Mouse (Mus musculus): ENCODE data around the gene Shq1.

Gene Shq1

DNA sequence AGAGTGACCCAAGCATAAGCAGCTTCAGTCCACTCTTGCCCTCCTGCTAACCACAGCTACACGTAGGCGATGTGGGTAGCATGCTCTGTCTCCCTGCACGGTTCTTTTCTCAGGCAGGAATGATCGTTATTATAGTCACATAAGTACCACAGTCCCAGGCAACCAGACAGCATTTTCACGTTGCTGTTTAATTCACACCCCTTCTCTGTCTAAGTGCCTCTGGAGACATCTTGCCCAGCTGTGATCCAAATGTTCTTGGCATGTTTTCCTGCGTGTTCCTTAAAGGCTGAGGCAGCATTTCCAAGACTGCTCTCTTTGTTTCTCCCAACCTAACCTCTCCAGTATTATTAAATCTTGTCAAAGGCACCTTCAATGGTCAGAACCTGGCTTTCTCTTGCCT, 67.3 kb downstream of the Shq1 start:
- DNase-seq (ENCODE audit: low spot score in 2 of 2) = no peak

DNA sequence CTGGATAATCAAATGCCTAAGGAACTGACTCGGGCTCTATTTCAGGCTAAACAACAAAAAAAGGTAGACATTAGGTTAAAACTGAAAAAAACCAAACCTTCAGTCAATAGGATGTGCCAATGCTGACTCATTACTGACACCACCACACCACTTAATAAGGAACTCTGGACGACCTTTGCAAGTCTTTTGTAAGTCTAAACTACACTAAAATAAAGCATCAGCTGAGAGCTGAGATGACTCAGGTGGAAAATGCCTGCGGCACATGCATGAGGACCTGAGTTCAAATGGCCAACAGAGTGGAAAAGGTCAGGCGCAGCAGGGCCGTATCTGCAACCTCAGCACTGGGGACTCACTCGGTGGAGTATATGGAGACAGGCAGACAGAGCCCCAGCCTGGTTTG, 69.3 kb downstream of the Shq1 start:
- DNase-seq (ENCODE audit: low spot score in 2 of 2) = no peak

DNA sequence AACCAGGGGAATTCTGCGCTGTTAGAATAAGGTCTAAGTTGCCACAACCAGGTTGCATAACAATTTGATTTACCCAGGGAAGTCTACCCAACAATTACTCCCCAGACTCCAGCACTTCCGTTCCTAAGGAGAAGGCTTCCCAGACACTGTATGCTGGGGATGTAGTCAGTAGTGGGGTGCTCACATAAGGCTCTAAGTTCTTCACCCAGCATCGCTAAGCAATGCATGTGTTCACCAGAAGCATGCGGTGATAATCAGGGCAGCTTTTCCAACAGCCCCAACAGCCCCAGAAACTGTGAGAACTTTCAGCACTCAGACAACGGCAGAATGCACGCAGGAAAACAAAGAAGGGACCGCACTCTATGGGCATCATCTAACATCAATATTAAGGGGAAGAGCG, 77.1 kb downstream of the Shq1 start:
- no peak for DNase-seq (ENCODE audit: low spot score in 2 of 2)

DNA sequence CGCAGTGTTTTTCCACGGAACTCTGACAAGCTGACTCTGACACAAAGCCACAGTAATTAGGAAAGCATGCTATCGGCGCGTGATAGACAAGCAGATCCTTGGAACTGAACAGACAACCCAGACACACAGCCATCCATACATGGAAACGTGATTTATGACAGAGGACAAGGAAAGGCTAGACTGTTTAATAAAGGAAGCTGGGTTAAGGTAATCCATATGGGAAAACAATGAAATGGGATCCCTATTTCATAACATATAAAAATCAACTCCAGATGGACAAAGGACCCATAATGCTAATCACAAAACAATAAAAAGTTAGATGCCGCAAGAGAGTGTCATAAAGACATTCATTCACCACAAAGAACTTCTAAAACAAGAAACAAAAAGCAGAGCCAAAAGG, 78.0 kb downstream of the Shq1 start:
- no peak for DNase-seq (ENCODE audit: low spot score in 2 of 2)

DNA sequence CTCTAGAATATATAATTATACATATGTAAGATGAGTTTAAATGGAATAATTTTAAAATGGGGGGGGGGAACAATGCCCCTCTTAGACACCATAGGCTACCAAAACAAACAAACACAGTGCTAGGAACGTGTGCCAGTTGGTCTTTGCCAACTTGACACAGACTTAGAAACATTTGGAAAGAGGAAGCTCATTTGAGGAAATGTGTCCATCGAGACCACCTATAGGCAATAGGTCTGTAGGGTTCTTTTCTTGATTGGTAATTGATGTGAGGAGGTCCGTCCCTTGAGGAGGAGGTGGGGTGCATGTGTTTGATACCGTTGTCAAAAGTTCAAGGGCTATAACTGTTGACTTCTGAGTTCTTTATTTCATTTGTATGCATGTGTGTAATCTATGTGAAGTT, 80.4 kb downstream of the Shq1 start:
- no peak for DNase-seq (ENCODE audit: low spot score in 2 of 2)

DNA sequence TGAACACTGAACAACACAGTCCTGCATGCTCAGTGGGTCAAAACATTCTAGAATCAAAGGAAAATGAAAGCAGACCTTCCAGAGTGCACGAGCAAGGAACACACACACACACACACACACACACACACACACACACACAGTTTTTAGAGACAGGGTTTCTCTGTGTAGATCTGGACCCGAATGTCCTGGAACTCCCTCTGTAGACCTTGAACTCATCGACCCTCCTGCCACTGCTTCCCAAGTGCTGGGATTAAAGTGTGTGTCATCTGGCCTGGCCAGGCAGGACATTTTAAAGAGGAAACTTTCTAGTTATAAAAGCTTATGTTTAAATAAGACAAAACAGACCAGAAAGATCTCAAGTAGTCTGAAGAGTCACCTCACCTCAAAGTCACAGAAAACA, 82.1 kb downstream of the Shq1 start:
- no peak for DNase-seq (ENCODE audit: low spot score in 2 of 2)

DNA sequence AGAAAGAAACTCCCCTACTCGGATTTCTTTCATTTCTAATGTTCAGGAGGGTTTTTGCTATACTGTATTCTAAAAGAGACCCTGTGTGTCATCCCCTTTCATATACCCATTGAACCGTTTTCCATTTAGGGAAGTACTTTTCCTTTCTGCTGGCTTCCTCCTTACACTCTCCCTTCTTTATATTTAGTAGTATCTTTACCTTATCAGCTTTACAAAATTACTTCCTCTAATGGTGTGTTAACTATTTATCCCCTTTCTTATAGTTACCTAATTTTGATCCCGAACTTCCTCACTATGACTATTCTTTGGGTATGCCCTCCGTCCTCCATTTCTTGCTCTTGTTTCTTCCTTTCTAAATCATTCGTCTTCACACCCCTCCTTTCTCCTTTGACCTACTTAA, 84.2 kb downstream of the Shq1 start:
- no peak for DNase-seq (ENCODE audit: low spot score in 2 of 2)

DNA sequence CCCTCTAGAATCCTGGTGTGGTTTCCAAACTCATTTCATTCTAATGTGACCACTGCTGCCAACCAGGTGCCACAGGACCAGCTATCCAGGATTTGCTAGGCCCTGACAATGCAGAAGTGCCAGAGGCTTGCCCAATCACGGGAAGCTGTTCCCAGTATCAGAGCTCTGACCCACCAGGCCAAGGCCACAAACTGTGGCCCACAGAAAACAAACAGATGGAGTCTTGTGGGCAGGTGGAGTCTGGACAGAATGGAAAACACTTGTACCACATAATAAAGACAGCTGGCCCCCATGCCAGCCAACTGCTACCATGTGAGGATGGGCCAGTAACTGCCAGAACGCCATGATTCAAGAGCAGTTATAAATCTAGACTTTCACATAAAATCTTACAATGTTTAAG, 89.0 kb downstream of the Shq1 start:
- no peak for DNase-seq (ENCODE audit: low spot score in 2 of 2)

DNA sequence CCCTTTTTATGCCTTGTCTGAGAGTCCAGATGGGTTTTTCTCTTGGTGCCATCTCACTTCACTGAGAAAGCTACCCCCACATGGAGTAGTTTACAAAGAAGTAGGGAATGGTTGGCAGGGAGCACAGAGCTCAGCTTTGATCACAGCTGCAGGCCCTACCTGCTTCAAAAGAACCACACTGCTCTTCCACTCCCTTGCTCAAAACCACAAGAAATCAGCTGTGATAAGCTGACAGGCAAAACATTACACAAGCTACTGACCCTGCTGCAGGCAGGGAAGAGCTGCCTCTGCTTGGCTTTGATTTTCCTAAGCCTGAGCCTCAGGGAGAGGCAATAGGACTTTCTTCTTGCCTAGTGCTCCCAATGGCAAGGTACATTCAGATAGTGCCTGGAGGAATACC, 89.9 kb downstream of the Shq1 start:
- no peak for DNase-seq (ENCODE audit: low spot score in 2 of 2)

DNA sequence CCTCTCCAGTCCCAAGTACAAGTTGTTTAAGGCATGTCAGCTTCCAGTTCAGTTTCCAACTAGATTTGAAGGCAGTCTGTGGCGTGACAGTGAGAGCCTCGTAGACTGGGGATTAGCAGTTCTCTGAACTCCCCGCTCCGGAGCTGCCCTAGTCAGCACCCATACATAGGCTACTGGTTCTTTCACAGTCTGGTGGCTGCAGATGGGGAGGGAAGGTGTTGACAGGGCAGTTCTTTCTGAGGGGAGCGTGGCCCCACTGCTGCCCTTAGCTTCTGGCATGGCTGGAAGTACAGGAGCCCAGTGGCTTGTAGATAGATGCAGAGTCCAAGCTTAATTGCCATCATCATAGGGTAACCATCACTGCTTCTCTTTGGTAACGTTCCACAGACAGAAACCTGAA, 93.4 kb downstream of the Shq1 start:
- DNase-seq (ENCODE audit: low spot score in 2 of 2) = no peak

DNA sequence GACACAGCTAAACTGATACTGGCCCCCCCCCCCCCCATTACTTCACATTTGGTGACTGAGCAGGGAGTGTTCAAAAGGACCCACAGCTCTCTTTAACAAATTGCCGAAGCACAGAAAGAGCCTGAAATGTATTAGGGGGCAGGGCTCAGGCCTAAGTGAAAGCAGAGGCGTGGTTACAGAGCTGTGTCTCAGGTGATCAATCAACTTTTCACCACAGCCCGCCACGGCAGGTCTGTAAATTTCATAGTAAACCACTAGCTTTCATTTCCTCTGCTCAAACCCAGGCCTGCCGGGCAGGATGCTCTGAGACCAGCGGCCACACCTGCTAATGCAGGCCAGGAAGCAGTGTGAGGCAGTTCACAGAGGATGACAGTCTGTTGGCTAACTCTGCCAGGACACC, 94.8 kb downstream of the Shq1 start:
- no peak for DNase-seq (ENCODE audit: low spot score in 2 of 2)

DNA sequence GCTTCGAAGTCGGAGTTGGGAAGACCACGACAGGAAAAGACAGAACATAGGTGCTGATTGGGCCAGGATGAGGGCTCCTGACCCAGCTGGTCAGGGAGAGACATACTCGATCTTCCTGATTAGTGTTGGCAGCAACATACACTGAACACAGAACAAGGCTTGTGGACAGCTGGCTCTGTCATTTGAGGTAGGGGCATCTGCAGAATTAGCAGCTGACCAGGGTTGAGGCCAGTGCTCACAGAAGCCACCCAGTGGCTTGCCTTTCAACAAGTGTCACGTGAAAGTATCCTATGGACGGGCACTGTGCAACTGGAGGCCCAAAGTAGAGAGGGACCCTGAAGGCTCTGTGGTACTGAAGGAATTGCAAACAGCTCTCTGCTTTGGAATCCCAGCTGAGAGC, 104.2 kb downstream of the Shq1 start:
- no peak for DNase-seq (ENCODE audit: low spot score in 2 of 2)

DNA sequence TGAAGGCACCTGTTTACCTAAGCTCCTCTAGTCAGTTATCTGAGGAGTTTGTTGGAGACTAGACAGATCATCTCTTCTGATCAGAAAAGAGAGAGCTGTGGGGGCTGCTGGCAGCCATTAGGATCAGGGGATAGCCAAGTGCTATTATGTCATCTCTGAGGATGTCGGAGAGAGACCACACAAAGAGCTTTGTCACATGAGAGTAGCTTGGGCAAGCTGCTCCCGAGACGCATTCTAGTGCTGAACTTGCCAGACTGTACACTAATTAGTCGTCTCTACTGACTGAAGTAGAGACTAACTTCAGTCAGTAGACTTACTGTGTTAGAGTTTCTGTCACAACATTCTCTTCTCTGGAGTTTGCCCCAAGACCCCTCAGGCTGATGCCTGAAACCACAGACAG, 106.4 kb downstream of the Shq1 start:
- DNase-seq (ENCODE audit: low spot score in 2 of 2) = no peak

DNA sequence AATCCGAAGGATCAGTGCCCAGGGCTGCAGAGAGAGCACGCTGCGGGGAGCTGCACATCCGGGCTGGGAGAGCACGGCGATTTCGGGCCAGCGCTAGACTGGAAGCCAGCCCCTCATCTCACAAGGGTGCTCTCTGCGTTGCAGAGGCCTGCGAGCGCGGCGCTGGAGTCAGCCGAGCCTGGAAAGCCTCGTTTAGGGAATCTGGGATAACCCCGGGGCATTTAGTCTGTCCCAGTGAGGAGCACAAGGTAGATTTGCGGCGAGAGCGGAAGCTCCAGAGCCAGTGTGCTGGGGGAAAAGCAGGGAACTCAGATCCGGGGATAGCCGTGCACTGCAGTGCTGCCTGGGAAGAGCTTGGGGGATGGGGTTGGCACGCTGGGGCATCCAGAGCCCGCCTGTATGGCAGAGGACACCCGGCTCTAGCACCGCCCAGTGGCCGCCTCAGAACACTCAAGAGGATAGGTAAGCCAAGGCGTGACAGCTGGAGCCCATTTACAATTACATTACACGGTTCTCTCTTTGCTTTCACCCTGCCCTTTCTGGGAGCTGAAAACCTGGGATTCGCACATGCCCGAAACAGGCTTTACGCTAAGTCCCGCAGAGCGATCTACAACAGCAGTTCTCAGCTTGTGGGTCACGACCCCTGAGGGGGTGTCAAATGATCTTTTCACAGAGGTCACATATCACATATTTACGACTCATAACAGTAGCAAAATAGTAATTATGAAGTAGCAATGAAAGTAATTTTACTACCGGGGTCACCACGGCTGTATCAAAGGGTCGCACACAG, 107.2 kb downstream of the Shq1 start:
- peak; percentile 51 to 65 for DNase-seq (ENCODE audit: low spot score in 2 of 2)

DNA sequence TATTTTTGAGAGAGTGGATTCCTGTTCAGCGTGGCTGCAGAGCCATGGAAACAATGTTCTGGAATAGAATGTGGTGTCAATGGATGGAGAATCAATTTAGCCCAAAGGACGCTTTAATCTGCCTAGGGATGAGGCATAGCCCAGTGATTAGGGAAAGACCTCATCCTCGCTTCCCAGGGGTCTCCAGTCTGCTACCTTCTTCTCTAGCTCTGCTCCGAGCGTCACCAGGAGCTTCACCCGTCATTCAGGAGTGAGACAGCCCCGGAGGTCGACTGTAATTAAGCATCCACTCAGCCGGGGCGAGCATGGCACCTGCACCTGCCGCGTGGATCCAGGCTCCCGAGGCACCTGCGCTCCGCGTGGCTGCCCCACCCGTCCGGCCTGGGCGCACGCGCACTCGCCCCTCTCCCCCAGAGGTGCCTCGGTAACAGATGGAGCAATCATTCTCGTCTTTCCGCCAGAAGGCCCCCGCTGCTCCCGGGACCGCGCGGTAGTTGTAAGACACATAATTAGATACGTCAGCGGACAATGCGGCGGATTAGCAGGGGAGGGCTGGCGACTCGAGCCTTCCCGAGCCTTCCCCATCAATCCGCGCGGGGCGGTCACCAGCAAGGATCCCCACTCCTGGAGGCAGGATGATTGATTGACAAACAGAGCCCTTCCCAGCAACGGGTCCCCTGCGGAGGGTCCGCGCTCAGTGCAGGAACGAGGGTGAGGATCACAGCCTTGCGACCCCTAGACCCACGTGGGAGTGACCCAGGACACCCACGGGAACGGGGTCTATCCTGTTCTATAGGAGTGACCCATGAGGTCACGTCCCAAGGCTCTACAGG, 108.0 kb downstream of the Shq1 start:
- DNase-seq (ENCODE audit: low spot score in 2 of 2) = no peak

DNA sequence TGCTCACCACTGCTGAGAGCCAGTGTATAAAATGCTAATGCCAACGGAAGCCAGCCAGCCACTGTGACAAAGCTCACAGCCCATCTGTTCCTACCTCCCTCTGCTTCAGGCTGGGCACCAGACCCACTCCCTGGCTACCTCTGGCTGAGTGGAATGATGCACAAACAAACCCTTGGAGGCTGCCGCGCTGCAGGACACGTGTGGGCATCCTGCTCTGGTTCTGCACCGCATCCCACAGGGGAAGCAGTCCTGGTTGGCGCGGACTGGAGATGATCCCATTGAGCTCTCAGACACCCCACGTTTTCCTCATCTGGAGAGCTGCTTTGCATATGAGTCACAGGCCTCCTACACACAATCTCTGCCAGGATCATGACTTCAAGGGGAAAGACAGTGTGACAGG, 112.9 kb downstream of the Shq1 start:
- DNase-seq (ENCODE audit: low spot score in 2 of 2) = no peak

DNA sequence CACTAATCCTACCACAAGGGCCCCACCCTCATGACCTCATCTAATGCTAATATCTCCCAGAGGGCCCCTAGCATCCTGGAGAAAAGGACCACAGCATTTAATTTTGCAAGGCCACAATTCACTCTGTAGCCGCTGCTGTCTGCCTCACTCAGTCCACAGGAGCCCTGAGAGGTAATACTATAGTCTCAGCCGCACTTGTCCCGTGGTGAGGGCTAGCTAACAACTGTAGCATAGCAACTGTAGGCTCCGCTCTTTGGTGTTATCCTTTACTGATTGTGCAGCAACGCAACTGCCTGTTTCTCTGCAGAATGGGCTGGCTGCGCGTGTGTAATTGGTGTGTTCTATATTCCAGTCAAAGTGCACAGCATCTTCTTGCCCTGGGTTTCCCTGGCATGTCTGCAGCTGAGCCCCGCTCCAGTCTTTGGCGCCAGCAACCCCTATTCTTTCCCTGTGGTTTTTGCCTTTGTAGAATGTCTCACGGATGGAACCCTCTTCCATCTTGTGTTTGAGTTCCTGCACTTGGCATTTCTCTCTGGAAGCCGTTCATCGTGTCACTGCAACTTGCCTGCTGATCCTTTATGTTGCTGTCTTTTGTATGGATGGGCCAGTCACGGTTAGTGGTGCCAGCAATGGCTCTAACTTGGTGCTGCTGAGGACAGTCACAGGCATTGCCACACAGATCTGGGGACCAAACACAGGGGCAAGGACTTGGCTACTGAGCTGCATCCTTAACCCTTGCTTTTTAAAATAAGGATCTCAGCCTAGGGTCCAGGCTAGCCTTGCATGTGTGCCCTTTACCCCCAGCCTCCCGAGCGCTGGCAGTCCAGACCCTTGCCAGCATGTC, 128.6 kb downstream of the Shq1 start:
- DNase-seq (ENCODE audit: low spot score in 2 of 2) = no peak

DNA sequence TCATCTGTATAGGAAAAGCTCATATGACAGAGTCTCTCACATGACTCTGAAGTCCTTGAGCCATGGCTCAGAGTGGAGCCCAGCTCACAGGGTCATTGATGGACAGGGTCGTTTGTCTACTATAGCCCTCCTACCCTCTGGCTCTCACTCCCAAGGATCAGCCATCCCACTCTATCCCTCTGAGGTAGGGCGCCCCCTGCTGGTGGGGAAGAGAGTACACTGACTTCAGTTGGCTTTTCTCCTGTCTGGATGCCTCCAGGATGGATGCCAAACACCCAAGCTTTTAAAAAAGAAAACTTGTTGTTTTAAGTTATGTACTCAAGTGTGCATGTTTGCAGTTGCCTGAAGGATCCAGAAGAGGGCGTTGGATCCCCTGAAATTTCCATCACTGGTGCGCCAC, 131.3 kb downstream of the Shq1 start:
- DNase-seq (ENCODE audit: low spot score in 2 of 2) = no peak

DNA sequence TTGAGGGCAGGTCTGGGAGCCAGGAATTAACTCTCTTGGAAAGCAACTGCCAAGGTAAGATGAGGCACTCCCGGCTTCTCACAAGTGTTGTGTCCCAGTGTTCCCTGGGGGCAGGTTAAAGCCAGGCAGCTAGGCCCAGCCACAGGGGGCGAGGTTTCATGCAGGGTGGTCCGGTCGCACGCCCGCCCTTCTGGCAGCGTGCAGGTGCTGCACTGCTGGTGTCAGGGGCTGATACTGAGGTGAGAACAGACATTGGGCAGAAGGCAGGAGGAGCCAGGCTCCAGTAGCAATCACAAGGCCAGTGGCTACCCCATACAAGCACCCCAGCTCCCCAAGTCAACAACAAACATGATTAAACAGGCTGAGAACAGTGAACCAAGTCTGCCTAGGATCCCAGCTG, 132.4 kb downstream of the Shq1 start:
- DNase-seq (ENCODE audit: low spot score in 2 of 2) = no peak

DNA sequence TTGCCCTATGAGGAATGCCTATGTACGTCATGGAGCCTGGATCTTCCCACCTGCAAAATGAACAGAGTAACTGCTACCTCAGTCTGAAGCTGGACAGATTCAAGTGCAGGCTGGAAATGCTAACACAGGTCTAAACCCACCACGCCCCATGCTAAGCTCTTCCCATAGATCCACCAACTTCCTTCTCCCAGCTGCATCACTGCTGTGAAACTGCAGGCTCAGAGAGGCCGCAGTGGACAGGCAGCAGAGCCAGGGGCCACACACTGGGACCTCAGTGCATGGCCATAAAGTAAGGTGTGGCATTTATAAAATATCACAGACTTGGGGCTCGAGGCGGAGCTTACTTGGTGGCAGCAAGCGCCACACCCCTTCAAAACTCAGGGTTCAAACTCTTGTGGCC, 133.0 kb downstream of the Shq1 start:
- DNase-seq (ENCODE audit: low spot score in 2 of 2) = no peak

DNA sequence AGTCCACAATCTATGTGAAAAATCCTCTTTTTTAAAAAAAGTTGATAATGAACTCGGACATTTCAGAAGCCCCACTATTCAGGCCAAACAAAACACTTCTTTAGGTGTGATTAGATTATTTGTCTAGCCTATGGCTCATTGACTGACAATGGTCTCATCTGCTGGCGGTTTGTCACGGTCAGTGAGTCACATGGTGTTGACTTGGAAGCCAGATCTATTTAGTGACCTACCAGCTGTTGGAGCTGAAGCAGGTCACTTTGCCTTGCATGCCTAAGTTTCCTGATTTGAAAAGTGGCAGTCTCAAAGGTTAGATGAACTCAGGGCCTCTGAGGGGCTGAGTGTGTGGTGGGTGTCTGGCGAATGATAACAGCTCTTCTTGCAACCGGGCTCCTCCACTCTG, 133.9 kb downstream of the Shq1 start:
- DNase-seq (ENCODE audit: low spot score in 2 of 2) = no peak

DNA sequence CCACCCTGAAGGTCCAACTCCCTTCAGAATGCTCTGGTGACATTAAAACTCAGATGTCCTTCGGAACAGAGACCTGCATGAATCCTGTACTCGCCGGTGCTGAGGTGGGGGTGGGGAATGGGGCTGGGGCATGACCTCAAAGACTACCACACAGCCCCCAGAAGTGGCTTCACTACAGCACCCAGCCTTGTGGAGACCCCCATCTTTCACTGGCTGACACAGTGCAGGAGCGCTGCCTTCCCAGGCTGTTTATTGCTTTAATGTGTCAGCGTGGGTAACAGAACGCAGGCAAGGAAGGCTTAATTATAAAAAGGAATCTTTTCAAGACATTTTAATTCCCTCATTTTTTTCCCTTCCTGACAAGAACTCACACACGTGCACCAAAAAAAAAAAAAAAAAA, 137.6 kb downstream of the Shq1 start:
- no peak for DNase-seq (ENCODE audit: low spot score in 2 of 2)

DNA sequence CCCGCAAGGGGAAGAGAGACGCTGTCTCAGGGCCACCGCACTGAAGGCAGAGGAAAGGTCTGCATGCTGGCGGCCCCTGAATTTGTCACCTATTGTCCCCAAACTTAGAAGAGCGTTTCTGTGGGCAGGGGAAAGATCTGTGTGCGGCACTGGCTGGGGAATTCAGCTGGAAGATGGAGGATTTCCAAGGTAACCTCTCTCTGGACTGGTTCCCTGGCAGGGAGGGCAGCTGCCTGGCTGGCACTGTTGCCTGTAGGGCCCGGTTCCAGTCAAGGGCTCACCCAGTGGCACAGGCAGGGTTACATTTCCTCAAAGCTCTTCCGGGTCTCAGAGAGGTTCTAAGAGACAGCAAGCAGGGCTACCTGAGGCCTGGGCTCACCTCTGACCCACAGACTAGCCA, 138.6 kb downstream of the Shq1 start:
- no peak for DNase-seq (ENCODE audit: low spot score in 2 of 2)

All from urinary bladder, postnatal 36 days (tissue).